Mouse (Mus musculus): ENCODE results near the gene Opn5. TPM values are rescaled to one million over a fixed set of nuclear protein-coding genes. Genes with fewer than 3 reads are reported as not detected.

Gene Opn5
- not detected in 2 replicates for polyA plus RNA-seq (2012; rRNA removed)

- H3K4me3 ChIP-seq (ENCODE audit: low read depth, low read length), result no peak within 1 kb of the TSS
- H3K4me1 ChIP-seq (ENCODE audit: control insufficient read depth, insufficient read depth, insufficient read length, low read length), result no peaks in the 10 kb centered on the region
- WGBS, result 68% methylated on average over 8 of the region's 8 CpGs
- no peaks in the 10 kb centered on the region for H3K36me3 ChIP-seq (ENCODE audit: control insufficient read depth, insufficient read depth, low read length)
- H3K27ac ChIP-seq (ENCODE audit: insufficient read depth, low read depth, low read length), result no peak within 1 kb of the TSS
- TF ChIP-seq POLR2A (IDR thresholded peaks at IDR 0.05; ENCODE audit: low read depth, low read length) (no peak), CTCF (IDR thresholded peaks at IDR 0.05; ENCODE audit: extremely low read depth, insufficient read length, insufficient replicate concordance, low read depth, low read length) (no peak)
- peaks cover 3% of the 10 kb centered on the region; the same call in 1 of the 2 replicates for H3K27me3 ChIP-seq (ENCODE audit: control insufficient read depth, insufficient read depth, low read length)
Observed at GRCm38 (mm10) chr17:42611295-42611694, at the start of gene Opn5. TSS of gene Opn5 (minus strand) at chr17:42611395.

- no peaks in the 10 kb centered on the region for H3K36me3 ChIP-seq (ENCODE audit: control insufficient read depth, insufficient read depth, low read length)
- H3K4me1 ChIP-seq (ENCODE audit: control insufficient read depth, insufficient read depth, insufficient read length, low read length), result no peaks in the 10 kb centered on the region
- no peaks in the 10 kb centered on the region; the same call in 1 of the 2 replicates for H3K27me3 ChIP-seq (ENCODE audit: control insufficient read depth, insufficient read depth, low read length)
- WGBS, result 15% methylated on average over 14 of the region's 14 CpGs
- no peak overlapping the region for H3K27ac ChIP-seq (ENCODE audit: insufficient read depth, low read depth, low read length)
- no peak overlapping the region for H3K4me3 ChIP-seq (ENCODE audit: low read depth, low read length)
- TF ChIP-seq POLR2A (IDR thresholded peaks at IDR 0.05; ENCODE audit: low read depth, low read length) (no peak), CTCF (IDR thresholded peaks at IDR 0.05; ENCODE audit: extremely low read depth, insufficient read length, insufficient replicate concordance, low read depth, low read length) (peak; percentile 84; the same call in 1 of the 2 replicates)
Observed at GRCm38 (mm10) chr17:42658634-42659422, 47.6 kb upstream of the Opn5 start.

GRCm38 (mm10) chr17:42643416-42643815 is 32.2 kb upstream of the Opn5 start:
- Histone ChIP-seq H3K27ac (ENCODE audit: insufficient read depth, low read depth, low read length) (no peak overlapping the region), H3K27me3 (ENCODE audit: control insufficient read depth, insufficient read depth, low read length) (no peaks in the 10 kb centered on the region), H3K36me3 (ENCODE audit: control insufficient read depth, insufficient read depth, low read length) (no peaks in the 10 kb centered on the region), H3K4me3 (ENCODE audit: low read depth, low read length) (no peak overlapping the region), H3K4me1 (ENCODE audit: control insufficient read depth, insufficient read depth, insufficient read length, low read length) (no peaks in the 10 kb centered on the region)
- 60% methylated on average over 3 of the region's 3 CpGs for WGBS
- TF ChIP-seq POLR2A (IDR thresholded peaks at IDR 0.05; ENCODE audit: low read depth, low read length) (no peak), CTCF (IDR thresholded peaks at IDR 0.05; ENCODE audit: extremely low read depth, insufficient read length, insufficient replicate concordance, low read depth, low read length) (no peak)

- H3K27ac ChIP-seq (ENCODE audit: insufficient read depth, low read depth, low read length), result no peak overlapping the region
- H3K27me3 ChIP-seq (ENCODE audit: control insufficient read depth, insufficient read depth, low read length), result no peaks in the 10 kb centered on the region
- no peak overlapping the region for H3K4me3 ChIP-seq (ENCODE audit: low read depth, low read length)
- no peak for TF ChIP-seq POLR2A (IDR thresholded peaks at IDR 0.05; ENCODE audit: low read depth, low read length)
- TF ChIP-seq CTCF (IDR thresholded peaks at IDR 0.05; ENCODE audit: extremely low read depth, insufficient read length, insufficient replicate concordance, low read depth, low read length), result no peak
- no peaks in the 10 kb centered on the region for H3K4me1 ChIP-seq (ENCODE audit: control insufficient read depth, insufficient read depth, insufficient read length, low read length)
- 84% methylated on average over 2 of the region's 2 CpGs for WGBS
- no peaks in the 10 kb centered on the region for H3K36me3 ChIP-seq (ENCODE audit: control insufficient read depth, insufficient read depth, low read length)
Observed at GRCm38 (mm10) chr17:42630206-42630605, 19.0 kb upstream of the Opn5 start.

GRCm38 (mm10) chr17:42613043-42613737 is 2.0 kb upstream of the Opn5 start:
- 34% methylated on average over 6 of the region's 6 CpGs for WGBS
- TF ChIP-seq POLR2A (IDR thresholded peaks at IDR 0.05; ENCODE audit: low read depth, low read length) (no peak), CTCF (IDR thresholded peaks at IDR 0.05; ENCODE audit: extremely low read depth, insufficient read length, insufficient replicate concordance, low read depth, low read length) (no peak; the same call in 1 of the 2 replicates)
- Histone ChIP-seq H3K36me3 (ENCODE audit: control insufficient read depth, insufficient read depth, low read length) (no peaks in the 10 kb centered on the region), H3K27ac (ENCODE audit: insufficient read depth, low read depth, low read length) (no peak overlapping the region), H3K4me3 (ENCODE audit: low read depth, low read length) (no peak overlapping the region), H3K27me3 (ENCODE audit: control insufficient read depth, insufficient read depth, low read length) (peaks cover 3% of the 10 kb centered on the region; the same call in 1 of the 2 replicates), H3K4me1 (ENCODE audit: control insufficient read depth, insufficient read depth, insufficient read length, low read length) (no peaks in the 10 kb centered on the region)

GRCm38 (mm10) chr17:42608270-42608669 is 2.9 kb downstream of the Opn5 start:
- Histone ChIP-seq H3K4me3 (ENCODE audit: low read depth, low read length) (no peak overlapping the region), H3K27ac (ENCODE audit: insufficient read depth, low read depth, low read length) (no peak overlapping the region), H3K4me1 (ENCODE audit: control insufficient read depth, insufficient read depth, insufficient read length, low read length) (no peaks in the 10 kb centered on the region), H3K27me3 (ENCODE audit: control insufficient read depth, insufficient read depth, low read length) (peaks cover 3% of the 10 kb centered on the region; the same call in 1 of the 2 replicates), H3K36me3 (ENCODE audit: control insufficient read depth, insufficient read depth, low read length) (no peaks in the 10 kb centered on the region)
- TF ChIP-seq POLR2A (IDR thresholded peaks at IDR 0.05; ENCODE audit: low read depth, low read length) (no peak), CTCF (IDR thresholded peaks at IDR 0.05; ENCODE audit: extremely low read depth, insufficient read length, insufficient replicate concordance, low read depth, low read length) (no peak)
- WGBS, result 69% methylated on average over 3 of the region's 3 CpGs
